Mouse (Mus musculus): ENCODE data around the gene Iqcn. TPM values are rescaled to one million over a fixed set of nuclear protein-coding genes. Genes with fewer than 3 reads are reported as not detected.
A peak's percentile ranks its signal among the peaks of the same experiment; 100 is the strongest.

Gene Iqcn
- total and polyA plus RNA-seq, 3 experiments: not detected

- TF ChIP-seq ZC3H11A (IDR thresholded peaks at IDR 0.05; ENCODE audit: low read depth, low read length): no peak
- no peak for TF ChIP-seq POLR2AphosphoS5 (IDR thresholded peaks at IDR 0.05; ENCODE audit: borderline replicate concordance, low read depth, low read length)
- TF ChIP-seq GABPA (IDR thresholded peaks at IDR 0.05; ENCODE audit: low read depth, low read length): no peak
- 0 out of 2 replicates have a peak, but pooled peaks have one; percentile 5 for TF ChIP-seq GATA1 (IDR thresholded peaks at IDR 0.05; ENCODE audit: low read depth, low read length)
Measured at GRCm38 (mm10) chr8:70754043-70754870, 51.0 kb downstream of the Iqcn start, which contains the start of gene Rab3a (continued).

DNA sequence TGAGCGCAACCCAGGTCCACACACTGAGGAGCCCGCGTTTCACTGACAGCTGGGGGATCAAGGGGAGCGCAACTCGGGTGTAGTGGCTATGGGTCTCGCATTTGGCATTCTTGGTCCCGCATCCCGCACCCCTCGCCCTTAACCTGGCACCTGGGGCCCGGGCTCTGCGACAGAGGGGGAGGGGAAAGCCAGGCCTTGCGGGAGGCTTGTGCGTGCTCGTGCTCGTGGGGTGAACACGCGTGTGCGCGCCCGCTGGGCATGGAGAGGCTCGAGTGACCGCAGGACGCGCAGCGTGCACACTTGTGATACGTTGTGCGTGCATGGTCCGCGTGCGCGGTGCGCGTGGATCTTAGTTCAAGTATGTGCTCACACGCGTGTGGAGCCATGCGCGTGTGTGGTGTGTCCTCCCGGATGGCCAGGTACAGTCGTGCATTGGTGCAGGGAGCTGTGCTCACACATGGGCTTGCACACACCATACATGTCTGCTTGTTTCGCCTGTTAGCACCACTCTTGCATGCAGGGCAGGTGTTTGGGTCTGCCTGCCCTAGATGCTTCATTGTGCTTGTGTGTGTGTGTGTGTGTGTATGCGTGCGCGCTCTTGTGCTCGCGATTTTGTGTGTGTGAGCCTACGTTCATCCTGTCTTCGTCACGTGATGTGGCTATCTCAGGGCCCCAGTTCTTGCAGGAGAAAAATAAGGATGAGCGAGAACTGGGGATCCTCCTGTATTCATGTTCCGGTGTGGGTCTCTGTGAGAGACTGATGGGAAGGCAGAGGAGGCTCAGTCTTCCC lies 51.8 kb downstream of the Iqcn start:
- H3K79me2 ChIP-seq (ENCODE audit: control insufficient read depth, insufficient read depth, low read length, poor library complexity): peaks cover 6% of the 10 kb centered on the region
- peak; percentile 60 for DNase-seq (ENCODE audit: low read depth, low spot score)
- H3K4me1 ChIP-seq (ENCODE audit: control insufficient read depth in 1 of 2, insufficient read depth in 2 of 2, low read length in 2 of 2): peaks cover 3 to 26% of the 10 kb centered on the region in 2 experiments; a peak in 3 of 4 replicates
- no peak overlapping the region for H3K27ac ChIP-seq (ENCODE audit: control insufficient read depth, low read depth, low read length)
- H3K36me3 ChIP-seq (ENCODE audit: control insufficient read depth in 1 of 2, insufficient read depth in 2 of 2, low read length in 2 of 2): peaks cover 0 to 15% of the 10 kb centered on the region in 2 experiments; a peak in 2 of 4 replicates
- H3K4me3 ChIP-seq (ENCODE audit: control insufficient read depth in 1 of 2, insufficient read depth in 1 of 2, low read depth in 2 of 2, low read length in 2 of 2): peak overlapping the region; percentile 61 to 76
- H3K9ac ChIP-seq (ENCODE audit: control insufficient read depth, low read depth, low read length, poor library complexity, severe bottlenecking): peak overlapping the region; percentile 62
- no peaks in the 10 kb centered on the region for H3K9me3 ChIP-seq (replicated peaks; ENCODE audit: insufficient read depth, low read length)
- TF ChIP-seq POLR2A (IDR thresholded peaks at IDR 0.05; ENCODE audit: control insufficient read depth in 1 of 2, insufficient read depth in 1 of 2, low read depth in 1 of 2, low read length in 2 of 2, poor library complexity in 1 of 2): 0 out of 4 replicates have a peak, but pooled peaks of 1 of the 2 experiments have one; percentile 14
- peak; percentile 24; the same call in 1 of the 2 replicates for TF ChIP-seq MAX (IDR thresholded peaks at IDR 0.05; ENCODE audit: low read length)
- TF ChIP-seq MYC (IDR thresholded peaks at IDR 0.05; ENCODE audit: low read depth, low read length): 0 out of 2 replicates have a peak, but pooled peaks have one; percentile 35
- peak; percentile 82 for TF ChIP-seq USF1 (IDR thresholded peaks at IDR 0.05; ENCODE audit: low read depth, low read length)
- TF ChIP-seq JUND (IDR thresholded peaks at IDR 0.05; ENCODE audit: low read depth, low read length): no peak
- peak; percentile 23; the same call in 1 of the 2 replicates for TF ChIP-seq MXI1 (IDR thresholded peaks at IDR 0.05; ENCODE audit: low read depth, low read length)
- no peak for TF ChIP-seq RAD21 (IDR thresholded peaks at IDR 0.05; ENCODE audit: low read depth, low read length)
- no peaks in the 10 kb centered on the region for H3K27me3 ChIP-seq (ENCODE audit: control insufficient read depth in 1 of 2, insufficient read depth in 2 of 2, low read length in 2 of 2)

- Histone ChIP-seq H3K9ac (ENCODE audit: control insufficient read depth, low read depth, low read length, poor library complexity, severe bottlenecking) (no peak overlapping the region), H3K27me3 (ENCODE audit: control insufficient read depth in 1 of 2, insufficient read depth in 2 of 2, low read length in 2 of 2) (no peaks in the 10 kb centered on the region), H3K4me1 (ENCODE audit: control insufficient read depth in 1 of 2, insufficient read depth in 2 of 2, low read length in 2 of 2) (peaks cover 3 to 26% of the 10 kb centered on the region in 2 experiments; a peak in 3 of 4 replicates), H3K27ac (ENCODE audit: control insufficient read depth, low read depth, low read length) (no peak overlapping the region), H3K9me3 (replicated peaks; ENCODE audit: insufficient read depth, low read length) (no peaks in the 10 kb centered on the region), H3K4me3 (ENCODE audit: control insufficient read depth in 1 of 2, insufficient read depth in 1 of 2, low read depth in 2 of 2, low read length in 2 of 2) (no peak overlapping the region), H3K36me3 (ENCODE audit: control insufficient read depth in 1 of 2, insufficient read depth in 2 of 2, low read length in 2 of 2) (peaks cover 0 to 15% of the 10 kb centered on the region in 2 experiments; a peak in 2 of 4 replicates), H3K79me2 (ENCODE audit: control insufficient read depth, insufficient read depth, low read length, poor library complexity) (peaks cover 11% of the 10 kb centered on the region)
- no peak for DNase-seq (ENCODE audit: low read depth, low spot score)
- TF ChIP-seq ZNF384 (IDR thresholded peaks at IDR 0.05; ENCODE audit: low read depth, low read length) (no peak), GATA1 (IDR thresholded peaks at IDR 0.05; ENCODE audit: low read depth, low read length) (no peak), E2F4 (IDR thresholded peaks at IDR 0.05; ENCODE audit: borderline replicate concordance, low read depth, low read length) (no peak), MAZ (IDR thresholded peaks at IDR 0.05; ENCODE audit: low read depth, low read length) (no peak), MYC (IDR thresholded peaks at IDR 0.05; ENCODE audit: low read depth, low read length) (no peak), CHD2 (IDR thresholded peaks at IDR 0.05; ENCODE audit: low read length) (no peak), TAL1 (IDR thresholded peaks at IDR 0.05; ENCODE audit: low read length) (no peak), TCF12 (IDR thresholded peaks at IDR 0.05; ENCODE audit: low read depth, low read length) (no peak), MEF2A (IDR thresholded peaks at IDR 0.05; ENCODE audit: extremely low read depth, insufficient replicate concordance, low read depth, low read length, poor library complexity, severe bottlenecking) (no peak), BHLHE40 (IDR thresholded peaks at IDR 0.05; ENCODE audit: borderline replicate concordance, low read depth, low read length) (no peak), RAD21 (IDR thresholded peaks at IDR 0.05; ENCODE audit: low read depth, low read length) (no peak), NELFE (IDR thresholded peaks at IDR 0.05; ENCODE audit: low read depth, low read length) (no peak), ZKSCAN1 (IDR thresholded peaks at IDR 0.05; ENCODE audit: low read depth, low read length) (no peak), ZC3H11A (IDR thresholded peaks at IDR 0.05; ENCODE audit: low read depth, low read length) (no peak), ELF1 (IDR thresholded peaks at IDR 0.05; ENCODE audit: low read depth, low read length) (no peak), RCOR1 (IDR thresholded peaks at IDR 0.05; ENCODE audit: low read depth, low read length) (no peak), MXI1 (IDR thresholded peaks at IDR 0.05; ENCODE audit: low read depth, low read length) (no peak)
Measured at GRCm38 (mm10) chr8:70755661-70756475, 52.6 kb downstream of the Iqcn start.
